8 mouse cellular contexts compared by ENCODE assay signal in genomic region chr9:110652963-110653654, GRCm38 (mm10). TPM values are rescaled to one million over a fixed set of nuclear protein-coding genes. Genes with fewer than 3 reads are reported as not detected.
DNase-seq lines count a peak whose midpoint lies in the region; ATAC-seq lines count a peak whose summit lies in the region.

No protein-coding gene starts in this region.

- peaks cover 9% of the 10 kb centered on the region; the same call in 1 of the 2 replicates for H3K27me3 ChIP-seq in lung, embryonic 16.5 days (ENCODE audit: control insufficient read depth, insufficient read depth, low read depth, low read length)
- peaks cover 33% of the 10 kb centered on the region for H3K27me3 ChIP-seq in embryonic facial prominence, embryonic 14.5 days (replicated peaks; ENCODE audit: control insufficient read depth, insufficient read depth, low read length)
- H3K27me3 ChIP-seq in limb, embryonic 10.5 days (ENCODE audit: low read depth, poor library complexity, severe bottlenecking), result peaks cover 49% of the 10 kb centered on the region
- peaks cover 24% of the 10 kb centered on the region for H3K27me3 ChIP-seq in neural tube, embryonic 15.5 days (replicated peaks)

- 15% methylated on average over 14 of the region's 14 CpGs for WGBS in lung, embryonic 16.5 days
- WGBS in embryonic facial prominence, embryonic 14.5 days, result 19% methylated on average over 14 of the region's 14 CpGs
- 25% methylated on average over 14 of the region's 14 CpGs for WGBS in limb, embryonic 10.5 days
- WGBS in neural tube, embryonic 15.5 days, result 22% methylated on average over 14 of the region's 14 CpGs

- no peak for ATAC-seq in lung, embryonic 16.5 days (ENCODE audit: low read depth)
- no peak for ATAC-seq in embryonic facial prominence, embryonic 14.5 days (ENCODE audit: low read depth)
- ATAC-seq in neural tube, embryonic 15.5 days (ENCODE audit: low FRiP score), result no peak
- no peak for ATAC-seq in megakaryocyte progenitor cell, adult 5-6 weeks (replicated peaks; ENCODE audit: poor library complexity)

- DNase-seq in lung, adult 18-20 months, result no peak
- DNase-seq in embryonic facial prominence, embryonic 14.5 days (ENCODE audit: low spot score), result no peak
- no peak for DNase-seq in limb, embryonic 10.5 days (ENCODE audit: low spot score)
- no peak for DNase-seq in cerebellum, adult 9-11 months
- DNase-seq in cerebellum, postnatal 4 days (ENCODE audit: low spot score in 2 of 2), result no peak

- peak overlapping the region; percentile 93 for H3K4me2 ChIP-seq in lung, embryonic 16.5 days (ENCODE audit: low read depth, low read length)
- H3K4me2 ChIP-seq in embryonic facial prominence, embryonic 14.5 days (ENCODE audit: low read depth, low read length), result peak overlapping the region; percentile 98
- H3K4me2 ChIP-seq in neural tube, embryonic 15.5 days, result peak overlapping the region; percentile 98

- no peaks in the 10 kb centered on the region for H3K36me3 ChIP-seq in lung, embryonic 16.5 days (ENCODE audit: control insufficient read depth, insufficient read depth, low read length)
- H3K36me3 ChIP-seq in embryonic facial prominence, embryonic 14.5 days (ENCODE audit: control insufficient read depth, insufficient read depth, low read length), result no peaks in the 10 kb centered on the region
- no peaks in the 10 kb centered on the region for H3K36me3 ChIP-seq in limb, embryonic 10.5 days
- H3K36me3 ChIP-seq in neural tube, embryonic 15.5 days, result no peaks in the 10 kb centered on the region

- no peaks in the 10 kb centered on the region for H3K9me3 ChIP-seq in lung, embryonic 16.5 days (ENCODE audit: control insufficient read depth, low read length)
- H3K9me3 ChIP-seq in embryonic facial prominence, embryonic 14.5 days (ENCODE audit: control insufficient read depth, low read length), result no peaks in the 10 kb centered on the region
- H3K9me3 ChIP-seq in limb, embryonic 10.5 days (replicated peaks), result no peaks in the 10 kb centered on the region
- no peaks in the 10 kb centered on the region for H3K9me3 ChIP-seq in neural tube, embryonic 15.5 days (replicated peaks)

- H3K27ac ChIP-seq in lung, embryonic 16.5 days (ENCODE audit: low read length), result peak overlapping the region; percentile 83
- H3K27ac ChIP-seq in embryonic facial prominence, embryonic 14.5 days (replicated peaks; ENCODE audit: low read depth, low read length), result no peak overlapping the region
- H3K27ac ChIP-seq in limb, embryonic 10.5 days, result peak overlapping the region; percentile 80
- H3K27ac ChIP-seq in neural tube, embryonic 15.5 days (replicated peaks), result no peak overlapping the region

- peaks cover 40% of the 10 kb centered on the region for H3K4me1 ChIP-seq in lung, embryonic 16.5 days (replicated peaks; ENCODE audit: control insufficient read depth, insufficient read depth, low read length)
- H3K4me1 ChIP-seq in embryonic facial prominence, embryonic 14.5 days (ENCODE audit: control insufficient read depth, insufficient read depth, low read length), result peaks cover 18% of the 10 kb centered on the region
- H3K4me1 ChIP-seq in limb, embryonic 10.5 days, result peaks cover 43% of the 10 kb centered on the region
- H3K4me1 ChIP-seq in neural tube, embryonic 15.5 days, result peaks cover 65% of the 10 kb centered on the region

- peak overlapping the region; percentile 70 for H3K4me3 ChIP-seq in lung, embryonic 16.5 days (ENCODE audit: low read length)
- peak overlapping the region; percentile 64 for H3K4me3 ChIP-seq in embryonic facial prominence, embryonic 14.5 days (ENCODE audit: low read depth, low read length)
- peak overlapping the region; percentile 77 for H3K4me3 ChIP-seq in limb, embryonic 10.5 days
- peak overlapping the region; percentile 74 for H3K4me3 ChIP-seq in neural tube, embryonic 15.5 days (replicated peaks)

- H3K9ac ChIP-seq in lung, embryonic 16.5 days (ENCODE audit: low read length), result peak overlapping the region; percentile 82
- H3K9ac ChIP-seq in embryonic facial prominence, embryonic 14.5 days (ENCODE audit: low read depth, low read length), result peak overlapping the region; percentile 63
- peak overlapping the region; percentile 64 for H3K9ac ChIP-seq in neural tube, embryonic 15.5 days (replicated peaks)

RNA-seq across cellular contexts. Expression of gene Nbeal2, which starts 0.9 kb away (rescaled TPM):
- 5.0 and 6.9 TPM in 2 replicates for polyA plus RNA-seq in lung, embryonic 16.5 days (2015; fragmentation: Nextera tagmentation; extraction: Ambion mirVana)
- polyA plus RNA-seq in embryonic facial prominence, embryonic 14.5 days (2014; fragmentation: Nextera tagmentation; extraction: Ambion mirVana), result 2.0 and 3.6 TPM in 2 replicates
- polyA plus RNA-seq in limb, embryonic 10.5 days (2016; fragmentation: Nextera tagmentation; extraction: Ambion mirVana), result 0.73 and 0.76 TPM in 2 replicates
- 3.1 and 5.9 TPM in 2 replicates for polyA plus RNA-seq in neural tube, embryonic 15.5 days (2015; fragmentation: Nextera tagmentation; extraction: Ambion mirVana)
- total RNA-seq in megakaryocyte progenitor cell, adult 5-6 weeks (2015), result 20.1 and 24.1 TPM in 2 replicates
- 10.3 and 19.3 TPM in 2 replicates for total RNA-seq in megakaryocyte progenitor cell, adult 5-6 weeks (2017)

RNA-seq across cellular contexts. Expression of gene Ccdc12, which starts 3.2 kb away (rescaled TPM):
- 160 and 167 TPM in 2 replicates for polyA plus RNA-seq in lung, embryonic 16.5 days (2015; fragmentation: Nextera tagmentation; extraction: Ambion mirVana)
- polyA plus RNA-seq in embryonic facial prominence, embryonic 14.5 days (2014; fragmentation: Nextera tagmentation; extraction: Ambion mirVana), result 104 and 107 TPM in 2 replicates
- 164 and 175 TPM in 2 replicates for polyA plus RNA-seq in limb, embryonic 10.5 days (2016; fragmentation: Nextera tagmentation; extraction: Ambion mirVana)
- polyA plus RNA-seq in neural tube, embryonic 15.5 days (2015; fragmentation: Nextera tagmentation; extraction: Ambion mirVana), result 96.3 and 112 TPM in 2 replicates
- 98.7 and 112 TPM in 2 replicates for total RNA-seq in megakaryocyte progenitor cell, adult 5-6 weeks (2015)
- total RNA-seq in megakaryocyte progenitor cell, adult 5-6 weeks (2017), result 75.3 and 92.6 TPM in 2 replicates

RNA-seq across cellular contexts. Expression of gene Nradd, which starts 28.9 kb away (rescaled TPM):
- polyA plus RNA-seq in lung, embryonic 16.5 days (2015; fragmentation: Nextera tagmentation; extraction: Ambion mirVana), result 47.4 and 49.8 TPM in 2 replicates
- 21.2 and 30.4 TPM in 2 replicates for polyA plus RNA-seq in embryonic facial prominence, embryonic 14.5 days (2014; fragmentation: Nextera tagmentation; extraction: Ambion mirVana)
- polyA plus RNA-seq in limb, embryonic 10.5 days (2016; fragmentation: Nextera tagmentation; extraction: Ambion mirVana), result 52.8 and 60.6 TPM in 2 replicates
- polyA plus RNA-seq in neural tube, embryonic 15.5 days (2015; fragmentation: Nextera tagmentation; extraction: Ambion mirVana), result 24.9 and 26.0 TPM in 2 replicates
- 2.0 and 4.3 TPM in 2 replicates for total RNA-seq in megakaryocyte progenitor cell, adult 5-6 weeks (2015)
- 1.9 and 2.2 TPM in 2 replicates for total RNA-seq in megakaryocyte progenitor cell, adult 5-6 weeks (2017)

Comparison
In these comparisons a context has a peak if more than half of its experiments do, and no peak if none do; other contexts are left out.
1. H3K27ac ChIP-seq: peak in lung, embryonic 16.5 days (single experiment) and limb, embryonic 10.5 days (single experiment); none in embryonic facial prominence, embryonic 14.5 days (single experiment) and neural tube, embryonic 15.5 days (single experiment).
2. Peak in every context shown above with its lines, with median percentiles within 50 percentile points of each other: H3K4me2 ChIP-seq, H3K4me3 ChIP-seq and H3K9ac ChIP-seq.